Mouse (Mus musculus) adrenal gland (tissue): ENCODE results near the gene Nlk.

ENCODE experiments used
- intact Hi-C: fragments of 180-260 bp; cut with DNase I; formaldehyde crosslinking; loops from one replicate; pipeline ENCODE4 v1.15.1; 2025
- long read RNA-seq, 2 experiments: library from polyadenylated mRNA; unstranded; transcript quantifications; one replicate each; pipeline ENCODE4 v2.0.0; 2020; ENCODE audit warnings: borderline replicate concordance in 1 of 2; ENCODE audit not compliant: insufficient replicate concordance in 1 of 2

The Nlk gene
- long read RNA-seq, experiment 1, full-length matches to known transcripts, result 1 of 16 reads
- long read RNA-seq, experiment 1, partial matches to known transcripts, result 3 of 16 reads
- long read RNA-seq, experiment 1, other reads (novel, unspliced or antisense), result 12 of 16 reads
- long read RNA-seq, experiment 2, full-length matches to known transcripts, result 1 of 15 reads
- long read RNA-seq, experiment 2, partial matches to known transcripts, result 1 of 15 reads
- long read RNA-seq, experiment 2, other reads (novel, unspliced or antisense), result 13 of 15 reads

- intact Hi-C loops, result loop anchor here (5.0 to 10.0 kb wide), 2 partner anchors 92 to 125 kb away; no protein-coding TSS in a partner anchor
Measured at GRCm38 (mm10) chr11:78696777-78697752, at the start of gene Nlk. Nlk (minus strand) TSS chr11:78697373.

- intact Hi-C loops, result no loop called here
Measured at GRCm38 (mm10) chr11:78746264-78746663, 49.1 kb upstream of the Nlk start.

GRCm38 (mm10) chr11:78745475-78745874 lies 48.3 kb upstream of the Nlk start:
- intact Hi-C loops, result no loop called here

- intact Hi-C loops, result no loop called here
Measured at GRCm38 (mm10) chr11:78742461-78742860, 45.3 kb upstream of the Nlk start.

DNA sequence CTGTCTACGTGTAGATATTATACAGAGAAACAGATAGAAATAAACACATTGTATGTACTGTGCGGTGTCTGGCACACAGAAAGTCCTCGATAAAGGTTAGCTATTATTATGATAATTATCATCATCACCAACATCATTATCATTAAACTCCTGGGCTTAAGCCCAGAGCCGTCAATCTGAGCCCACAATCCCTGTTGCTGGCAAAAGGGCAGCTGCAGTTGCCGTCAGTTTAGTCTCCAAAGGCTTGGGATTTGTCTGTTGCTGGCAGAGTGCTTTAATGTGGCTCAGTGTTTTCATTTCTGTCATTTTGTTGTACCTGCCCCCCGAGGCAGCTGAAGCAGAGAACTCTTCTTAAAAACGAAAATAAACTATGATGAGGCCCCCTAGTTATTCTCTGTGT lies 44.8 kb upstream of the Nlk start:
- intact Hi-C loops, result no loop called here

- intact Hi-C loops, result no loop called here
Measured at GRCm38 (mm10) chr11:78739361-78739760, 42.2 kb upstream of the Nlk start.

- intact Hi-C loops, result no loop called here
Measured at GRCm38 (mm10) chr11:78736877-78737408, 39.8 kb upstream of the Nlk start.

GRCm38 (mm10) chr11:78735168-78735567 lies 38.0 kb upstream of the Nlk start:
- intact Hi-C loops, result no loop called here

DNA sequence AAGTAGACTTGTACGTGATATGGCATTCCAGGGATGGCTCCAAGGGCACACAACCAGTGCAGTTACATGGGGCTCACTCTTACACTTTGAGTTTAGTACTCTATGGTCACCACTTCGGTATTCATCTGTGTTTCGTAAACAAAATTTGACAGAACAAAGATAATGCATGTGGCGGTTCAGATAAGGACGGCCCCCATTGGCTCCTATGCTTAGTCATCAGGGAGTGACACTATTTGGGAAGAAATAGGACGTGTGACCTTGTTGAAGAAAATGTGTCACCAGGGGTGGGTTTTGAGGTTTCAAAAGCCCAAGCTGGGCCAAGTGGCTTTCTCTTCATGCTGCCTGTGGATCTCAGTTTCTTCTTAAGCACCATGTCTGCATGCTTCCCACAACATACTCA lies 35.4 kb upstream of the Nlk start:
- intact Hi-C loops, result no loop called here

- intact Hi-C loops, result no loop called here
Measured at GRCm38 (mm10) chr11:78730902-78731301, 33.7 kb upstream of the Nlk start.

GRCm38 (mm10) chr11:78728041-78728440 lies 30.9 kb upstream of the Nlk start:
- intact Hi-C loops, result no loop called here

GRCm38 (mm10) chr11:78726366-78726765 lies 29.2 kb upstream of the Nlk start:
- intact Hi-C loops, result no loop called here

DNA sequence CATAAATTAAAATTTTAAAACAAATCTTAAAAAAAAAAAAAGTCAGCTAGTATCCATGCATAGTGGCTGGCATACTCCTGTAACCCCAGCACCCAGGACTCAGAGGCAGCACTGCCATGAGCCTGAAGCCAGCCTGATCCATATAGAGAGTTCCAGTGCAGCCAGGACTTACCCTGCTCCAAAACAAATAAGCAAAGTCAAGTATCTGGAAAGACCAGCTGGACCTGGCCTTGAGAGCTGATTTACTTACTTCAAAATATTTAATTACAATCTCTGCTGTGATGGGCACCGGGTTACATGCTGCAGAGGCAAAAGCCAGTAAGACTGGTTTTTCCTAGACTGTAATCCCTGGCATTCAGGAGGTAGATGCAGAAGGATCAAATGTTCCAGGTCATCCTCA lies 27.6 kb upstream of the Nlk start:
- intact Hi-C loops, result no loop called here

DNA sequence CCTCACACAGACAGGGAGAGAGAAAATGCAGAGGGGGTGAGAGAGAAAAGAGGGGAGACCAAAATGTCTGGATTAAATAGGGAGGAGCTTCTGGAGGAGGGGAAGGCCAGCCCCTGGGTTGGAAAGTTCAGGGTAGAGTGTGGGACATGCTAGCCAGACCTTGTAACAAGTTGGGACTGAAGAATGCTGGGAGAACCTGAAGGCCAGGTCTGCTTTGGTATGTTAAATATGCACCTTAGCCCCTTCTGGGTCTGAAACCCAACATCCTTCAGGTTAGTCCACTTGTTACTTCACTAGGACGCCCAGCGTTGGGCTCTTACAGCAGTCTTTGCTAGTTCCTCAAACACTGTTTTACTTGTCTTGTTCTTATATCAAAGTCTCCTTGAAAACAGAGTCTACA lies 24.2 kb upstream of the Nlk start:
- intact Hi-C loops, result no loop called here

DNA sequence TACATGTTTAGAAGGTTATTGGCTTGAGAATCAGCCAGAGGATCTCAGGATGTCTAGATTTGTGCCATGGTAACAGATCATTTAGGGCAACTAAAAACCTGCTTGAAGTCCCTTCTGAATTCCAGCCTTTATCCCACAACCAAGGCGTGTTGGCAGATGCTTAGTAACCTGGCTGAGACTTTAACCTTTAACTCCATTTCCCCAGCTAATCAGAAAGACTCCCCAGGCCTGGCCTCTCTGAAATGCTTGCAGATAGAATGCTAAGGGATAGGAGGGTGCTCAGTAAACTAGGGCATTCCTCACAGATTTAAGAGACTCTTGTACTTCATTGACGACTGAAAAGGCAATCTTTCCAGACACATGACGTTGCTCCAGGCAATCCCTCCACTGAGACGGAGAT lies 20.5 kb upstream of the Nlk start:
- intact Hi-C loops, result no loop called here

GRCm38 (mm10) chr11:78708642-78709041 lies 11.5 kb upstream of the Nlk start:
- intact Hi-C loops, result no loop called here

GRCm38 (mm10) chr11:78706026-78706425 lies 8.9 kb upstream of the Nlk start:
- intact Hi-C loops, result no loop called here

DNA sequence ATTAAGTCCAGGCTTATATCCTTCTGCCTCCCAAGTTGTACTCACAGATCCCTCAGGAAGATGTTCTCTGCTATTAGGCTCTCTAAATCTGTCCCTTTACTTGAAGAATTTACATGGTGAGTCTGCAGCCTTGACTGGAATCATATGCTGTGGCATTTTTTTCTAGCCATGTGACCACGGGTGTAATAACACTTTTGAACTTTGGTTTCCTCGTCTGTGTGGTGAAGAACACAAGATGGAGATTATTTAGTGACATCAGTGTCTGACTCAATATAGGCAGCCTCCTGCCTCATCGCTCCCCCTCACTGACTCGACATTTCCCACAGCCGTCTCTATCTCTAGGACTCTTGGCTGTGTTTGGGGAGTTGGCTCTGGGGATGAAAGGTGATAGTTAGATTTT lies 5.9 kb upstream of the Nlk start:
- intact Hi-C loops, result no loop called here

GRCm38 (mm10) chr11:78702319-78702718 lies 5.1 kb upstream of the Nlk start:
- intact Hi-C loops, result no loop called here

GRCm38 (mm10) chr11:78697753-78698171 lies 589 bp upstream of the Nlk start:
- intact Hi-C loops, result loop anchor here (5.0 to 10.0 kb wide), 2 partner anchors 93 to 125 kb away; no protein-coding TSS in a partner anchor

- intact Hi-C loops, result loop anchor here (10.0 kb wide), 1 partner anchor 89 kb away; no protein-coding TSS in a partner anchor
Measured at GRCm38 (mm10) chr11:78694249-78694648, 2.9 kb downstream of the Nlk start.

GRCm38 (mm10) chr11:78693307-78693706 lies 3.9 kb downstream of the Nlk start:
- intact Hi-C loops, result loop anchor here (10.0 kb wide), 1 partner anchor 89 kb away; no protein-coding TSS in a partner anchor
